Mouse (Mus musculus): ENCODE results near the gene Mtor. TPM values are rescaled to one million over a fixed set of nuclear protein-coding genes. Genes with fewer than 3 reads are reported as not detected.

The Mtor gene
- polyA plus RNA-seq, 2 experiments: 6.1 to 9.4 TPM

- DNase-seq (ENCODE audit: low read depth in 3 of 3, low spot score in 3 of 3) (no peak), ATAC-seq (ENCODE audit: insufficient read depth) (no peak)
- Histone ChIP-seq H3K4me2 (ENCODE audit: low read depth) (no peak overlapping the region), H3K4me3 (ENCODE audit: insufficient read depth in 1 of 2, low read depth in 2 of 2, low read length in 2 of 2) (no peak overlapping the region), H3K36me3 (replicated peaks; ENCODE audit: control insufficient read depth, insufficient read depth, low read depth) (no peaks in the 10 kb centered on the region), H3K9ac (replicated peaks) (no peak overlapping the region), H3K27me3 (ENCODE audit: control insufficient read depth, insufficient read depth, low read length) (peaks cover 29% of the 10 kb centered on the region), H3K27ac (no peak overlapping the region), H3K9me3 (ENCODE audit: control insufficient read depth, low read length) (no peaks in the 10 kb centered on the region), H3K4me1 (replicated peaks; ENCODE audit: control insufficient read depth in 2 of 2, insufficient read depth in 2 of 2, low read length in 1 of 2) (no peaks in the 10 kb centered on the region)
- WGBS (ENCODE audit: insufficient replicate concordance): 57% methylated on average over 10 of the region's 10 CpGs
- no peak for TF ChIP-seq CTCF (IDR thresholded peaks at IDR 0.05; ENCODE audit: low read depth)
- TF ChIP-seq EP300 (IDR thresholded peaks at IDR 0.05; ENCODE audit: low read depth): no peak
These were observed 40.0 kb upstream of the Mtor start for GRCm38 (mm10) chr4:148408256-148408975.

- Histone ChIP-seq H3K4me1 (replicated peaks; ENCODE audit: control insufficient read depth in 2 of 2, insufficient read depth in 2 of 2, low read length in 1 of 2) (peaks cover 17 to 21% of the 10 kb centered on the region in 2 experiments), H3K4me2 (ENCODE audit: low read depth) (no peak overlapping the region), H3K36me3 (replicated peaks; ENCODE audit: control insufficient read depth, insufficient read depth, low read depth) (no peaks in the 10 kb centered on the region), H3K27ac (no peak overlapping the region), H3K9ac (replicated peaks) (no peak overlapping the region), H3K4me3 (ENCODE audit: insufficient read depth in 1 of 2, low read depth in 2 of 2, low read length in 2 of 2) (no peak overlapping the region), H3K9me3 (ENCODE audit: control insufficient read depth, low read length) (no peaks in the 10 kb centered on the region), H3K27me3 (ENCODE audit: control insufficient read depth, insufficient read depth, low read length) (peaks cover 13% of the 10 kb centered on the region)
- no peak for DNase-seq (ENCODE audit: low read depth in 3 of 3, low spot score in 3 of 3)
- WGBS (ENCODE audit: insufficient replicate concordance): 12% methylated on average over 16 of the region's 16 CpGs
- TF ChIP-seq CTCF (IDR thresholded peaks at IDR 0.05; ENCODE audit: low read depth) (no peak), EP300 (IDR thresholded peaks at IDR 0.05; ENCODE audit: low read depth) (no peak)
- no peak for ATAC-seq (ENCODE audit: insufficient read depth)
These were observed 32.8 kb upstream of the Mtor start for GRCm38 (mm10) chr4:148415575-148415974.

GRCm38 (mm10) chr4:148417074-148417526, 31.3 kb upstream of the Mtor start:
- Histone ChIP-seq H3K4me2 (ENCODE audit: low read depth) (peak overlapping the region; percentile 57), H3K4me1 (replicated peaks; ENCODE audit: control insufficient read depth in 2 of 2, insufficient read depth in 2 of 2, low read length in 1 of 2) (peaks cover 17 to 21% of the 10 kb centered on the region in 2 experiments), H3K27me3 (ENCODE audit: control insufficient read depth, insufficient read depth, low read length) (peaks cover 13% of the 10 kb centered on the region), H3K36me3 (replicated peaks; ENCODE audit: control insufficient read depth, insufficient read depth, low read depth) (no peaks in the 10 kb centered on the region), H3K9ac (replicated peaks) (peak overlapping the region; percentile 37), H3K9me3 (ENCODE audit: control insufficient read depth, low read length) (no peaks in the 10 kb centered on the region), H3K27ac (peak overlapping the region; percentile 57), H3K4me3 (ENCODE audit: insufficient read depth in 1 of 2, low read depth in 2 of 2, low read length in 2 of 2) (no peak overlapping the region)
- peak; percentile 84 for TF ChIP-seq EP300 (IDR thresholded peaks at IDR 0.05; ENCODE audit: low read depth)
- TF ChIP-seq CTCF (IDR thresholded peaks at IDR 0.05; ENCODE audit: low read depth): no peak
- ATAC-seq (ENCODE audit: insufficient read depth) (peak; percentile 95), DNase-seq (ENCODE audit: low read depth in 3 of 3, low spot score in 3 of 3) (peak; percentile 55 to 62 (median 60))
- WGBS (ENCODE audit: insufficient replicate concordance): 13% methylated on average over 11 of the region's 11 CpGs

- Histone ChIP-seq H3K27ac (peak overlapping the region; percentile 32), H3K4me1 (replicated peaks; ENCODE audit: control insufficient read depth in 2 of 2, insufficient read depth in 2 of 2, low read length in 1 of 2) (peaks cover 17 to 21% of the 10 kb centered on the region in 2 experiments), H3K27me3 (ENCODE audit: control insufficient read depth, insufficient read depth, low read length) (peaks cover 13% of the 10 kb centered on the region), H3K9ac (replicated peaks) (no peak overlapping the region; the same call in 1 of the 2 replicates), H3K4me2 (ENCODE audit: low read depth) (peak overlapping the region; percentile 57), H3K9me3 (ENCODE audit: control insufficient read depth, low read length) (no peaks in the 10 kb centered on the region), H3K4me3 (ENCODE audit: insufficient read depth in 1 of 2, low read depth in 2 of 2, low read length in 2 of 2) (no peak overlapping the region), H3K36me3 (replicated peaks; ENCODE audit: control insufficient read depth, insufficient read depth, low read depth) (no peaks in the 10 kb centered on the region)
- DNase-seq (ENCODE audit: low read depth in 3 of 3, low spot score in 3 of 3) (no peak), ATAC-seq (ENCODE audit: insufficient read depth) (peak; percentile 42; the same call in 1 of the 2 replicates)
- WGBS (ENCODE audit: insufficient replicate concordance): 53% methylated on average over 6 of the region's 6 CpGs
- TF ChIP-seq EP300 (IDR thresholded peaks at IDR 0.05; ENCODE audit: low read depth) (no peak), CTCF (IDR thresholded peaks at IDR 0.05; ENCODE audit: low read depth) (no peak)
These were observed 30.9 kb upstream of the Mtor start for GRCm38 (mm10) chr4:148417559-148417958.

GRCm38 (mm10) chr4:148426950-148427850, 21.2 kb upstream of the Mtor start:
- Histone ChIP-seq H3K4me3 (ENCODE audit: insufficient read depth in 1 of 2, low read depth in 2 of 2, low read length in 2 of 2) (no peak overlapping the region), H3K4me2 (ENCODE audit: low read depth) (no peak overlapping the region), H3K36me3 (replicated peaks; ENCODE audit: control insufficient read depth, insufficient read depth, low read depth) (no peaks in the 10 kb centered on the region), H3K27ac (no peak overlapping the region), H3K9ac (replicated peaks) (no peak overlapping the region), H3K9me3 (ENCODE audit: control insufficient read depth, low read length) (no peaks in the 10 kb centered on the region), H3K27me3 (ENCODE audit: control insufficient read depth, insufficient read depth, low read length) (no peaks in the 10 kb centered on the region), H3K4me1 (replicated peaks; ENCODE audit: control insufficient read depth in 2 of 2, insufficient read depth in 2 of 2, low read length in 1 of 2) (peaks cover 0 to 7% of the 10 kb centered on the region in 2 experiments; a peak in 1 of 4 replicates)
- no peak for DNase-seq (ENCODE audit: low read depth in 3 of 3, low spot score in 3 of 3)
- WGBS (ENCODE audit: insufficient replicate concordance): 61% methylated on average over 10 of the region's 10 CpGs
- no peak for ATAC-seq (ENCODE audit: insufficient read depth)
- TF ChIP-seq CTCF (IDR thresholded peaks at IDR 0.05; ENCODE audit: low read depth) (no peak), EP300 (IDR thresholded peaks at IDR 0.05; ENCODE audit: low read depth) (no peak)
